Mouse (Mus musculus): ENCODE results near the gene Gm28230. TPM values are rescaled to one million over a fixed set of nuclear protein-coding genes. Genes with fewer than 3 reads are reported as not detected.

The Gm28230 gene
- polyA plus RNA-seq, 1 experiment from 2014 or later: not detected

DNA sequence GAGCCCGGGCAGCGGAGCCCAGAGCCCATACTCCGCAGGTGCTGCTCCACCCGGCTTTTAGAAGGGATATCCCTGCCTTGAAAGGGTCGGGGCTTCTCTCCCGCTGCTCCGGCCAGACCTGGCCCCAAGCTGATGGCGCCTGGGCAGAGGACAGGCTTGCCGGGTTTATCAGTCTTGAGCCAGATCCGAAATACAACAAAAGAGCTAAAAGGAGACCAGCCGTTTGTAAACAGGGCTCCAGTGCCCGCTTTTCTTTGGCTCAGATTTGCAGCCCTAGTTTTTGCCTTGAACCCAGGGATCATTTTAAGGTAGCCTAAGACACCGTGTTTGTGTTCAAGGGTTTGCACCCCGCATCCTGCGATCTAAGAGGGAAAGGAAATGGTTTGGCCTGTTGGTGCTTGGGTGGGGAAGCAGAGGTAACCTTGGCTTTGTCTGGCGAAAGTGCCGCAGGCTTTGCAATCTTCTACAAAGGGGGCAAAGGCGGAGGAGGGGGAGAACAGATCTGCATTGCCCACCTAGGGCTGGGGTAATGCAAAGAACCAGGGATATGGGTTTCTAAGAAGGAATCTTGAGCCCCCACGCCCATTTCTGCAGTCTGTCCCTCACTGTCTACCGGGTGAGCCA is 33.6 kb upstream of the Gm28230 start:
- Histone ChIP-seq H3K27ac (replicated peaks in 1 of 2; ENCODE audit: control insufficient read depth in 1 of 2, insufficient read depth in 1 of 2, low read depth in 2 of 2, low read length in 2 of 2) (no peak overlapping the region), H3K27me3 (ENCODE audit: control insufficient read depth, insufficient read depth, low read length) (peaks cover 99% of the 10 kb centered on the region), H3K36me3 (ENCODE audit: control insufficient read depth, insufficient read depth, low read length) (no peaks in the 10 kb centered on the region), H3K9ac (ENCODE audit: low read length) (no peak overlapping the region), H3K4me1 (ENCODE audit: control insufficient read depth in 2 of 2, insufficient read depth in 2 of 2, low read length in 2 of 2) (peaks cover 0 to 3% of the 10 kb centered on the region in 2 experiments; a peak in 2 of 4 replicates), H3K9me3 (ENCODE audit: control insufficient read depth, low read length) (no peaks in the 10 kb centered on the region), H3K4me2 (ENCODE audit: low read length) (no peak overlapping the region), H3K4me3 (ENCODE audit: control insufficient read depth in 1 of 2, insufficient read depth in 1 of 2, low read depth in 1 of 2, low read length in 2 of 2) (0 out of 4 replicates have a peak overlapping the region, but pooled peaks of 1 of the 2 experiments have one; percentile 9)
- WGBS: 2% methylated on average over 19 of the region's 20 CpGs
- no peak for ATAC-seq (ENCODE audit: insufficient number of reproducible peaks, insufficient read depth, low FRiP score, low read depth)

DNA sequence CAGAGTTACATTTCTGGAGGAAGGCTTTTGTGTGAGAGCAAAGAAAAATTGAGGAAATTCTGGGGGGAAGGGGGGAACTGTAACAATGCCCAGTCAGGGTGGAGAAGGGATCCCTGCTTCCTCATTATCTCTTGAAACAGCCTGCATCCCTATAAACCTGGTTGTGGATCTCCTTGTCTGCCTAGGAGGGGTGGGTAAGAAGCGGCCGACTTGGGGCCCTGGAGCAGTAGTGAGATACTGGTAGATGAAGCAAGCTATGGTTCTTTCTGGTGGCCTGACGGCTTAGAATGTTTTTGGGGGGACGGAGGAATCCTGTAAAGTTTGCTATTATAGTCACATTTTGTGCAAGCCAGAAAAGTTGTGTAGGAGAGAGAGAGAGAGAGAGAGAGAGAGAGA is 33.1 kb upstream of the Gm28230 start:
- peaks cover 0 to 7% of the 10 kb centered on the region in 2 experiments; a peak in 2 of 4 replicates for H3K4me1 ChIP-seq (ENCODE audit: control insufficient read depth in 2 of 2, insufficient read depth in 2 of 2, low read length in 2 of 2)
- no peaks in the 10 kb centered on the region for H3K36me3 ChIP-seq (ENCODE audit: control insufficient read depth, insufficient read depth, low read length)
- no peak overlapping the region for H3K27ac ChIP-seq (replicated peaks in 1 of 2; ENCODE audit: control insufficient read depth in 1 of 2, insufficient read depth in 1 of 2, low read depth in 2 of 2, low read length in 2 of 2)
- no peak overlapping the region for H3K4me3 ChIP-seq (ENCODE audit: control insufficient read depth in 1 of 2, insufficient read depth in 1 of 2, low read depth in 1 of 2, low read length in 2 of 2)
- WGBS: 12% methylated on average over 4 of the region's 4 CpGs
- H3K9me3 ChIP-seq (ENCODE audit: control insufficient read depth, low read length): no peaks in the 10 kb centered on the region
- no peak for ATAC-seq (ENCODE audit: insufficient number of reproducible peaks, insufficient read depth, low FRiP score, low read depth)
- H3K27me3 ChIP-seq (ENCODE audit: control insufficient read depth, insufficient read depth, low read length): peaks cover 99% of the 10 kb centered on the region
- H3K4me2 ChIP-seq (ENCODE audit: low read length): no peak overlapping the region
- H3K9ac ChIP-seq (ENCODE audit: low read length): no peak overlapping the region

DNA sequence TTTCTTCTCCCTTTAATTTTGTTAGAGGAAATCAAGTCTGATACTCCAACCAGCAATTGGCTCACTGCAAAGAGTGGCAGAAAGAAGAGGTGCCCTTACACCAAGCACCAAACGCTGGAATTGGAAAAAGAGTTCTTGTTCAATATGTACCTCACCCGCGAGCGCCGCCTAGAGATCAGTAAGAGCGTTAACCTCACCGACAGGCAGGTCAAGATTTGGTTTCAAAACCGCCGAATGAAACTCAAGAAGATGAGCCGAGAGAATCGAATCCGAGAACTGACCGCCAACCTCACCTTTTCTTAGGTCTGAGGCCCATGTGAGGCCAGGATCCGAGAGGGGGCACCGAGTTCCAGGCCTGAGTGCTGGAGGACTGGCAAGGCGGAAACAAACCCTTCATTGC is 32.5 kb upstream of the Gm28230 start:
- no peak for ATAC-seq (ENCODE audit: insufficient number of reproducible peaks, insufficient read depth, low FRiP score, low read depth)
- Histone ChIP-seq H3K27ac (replicated peaks in 1 of 2; ENCODE audit: control insufficient read depth in 1 of 2, insufficient read depth in 1 of 2, low read depth in 2 of 2, low read length in 2 of 2) (no peak overlapping the region), H3K9ac (ENCODE audit: low read length) (no peak overlapping the region), H3K27me3 (ENCODE audit: control insufficient read depth, insufficient read depth, low read length) (peaks cover 99% of the 10 kb centered on the region), H3K36me3 (ENCODE audit: control insufficient read depth, insufficient read depth, low read length) (no peaks in the 10 kb centered on the region), H3K4me3 (ENCODE audit: control insufficient read depth in 1 of 2, insufficient read depth in 1 of 2, low read depth in 1 of 2, low read length in 2 of 2) (no peak overlapping the region), H3K4me2 (ENCODE audit: low read length) (no peak overlapping the region), H3K4me1 (ENCODE audit: control insufficient read depth in 2 of 2, insufficient read depth in 2 of 2, low read length in 2 of 2) (peaks cover 0 to 7% of the 10 kb centered on the region in 2 experiments; a peak in 2 of 4 replicates), H3K9me3 (ENCODE audit: control insufficient read depth, low read length) (no peaks in the 10 kb centered on the region)
- 3% methylated on average over 16 of the region's 16 CpGs for WGBS

DNA sequence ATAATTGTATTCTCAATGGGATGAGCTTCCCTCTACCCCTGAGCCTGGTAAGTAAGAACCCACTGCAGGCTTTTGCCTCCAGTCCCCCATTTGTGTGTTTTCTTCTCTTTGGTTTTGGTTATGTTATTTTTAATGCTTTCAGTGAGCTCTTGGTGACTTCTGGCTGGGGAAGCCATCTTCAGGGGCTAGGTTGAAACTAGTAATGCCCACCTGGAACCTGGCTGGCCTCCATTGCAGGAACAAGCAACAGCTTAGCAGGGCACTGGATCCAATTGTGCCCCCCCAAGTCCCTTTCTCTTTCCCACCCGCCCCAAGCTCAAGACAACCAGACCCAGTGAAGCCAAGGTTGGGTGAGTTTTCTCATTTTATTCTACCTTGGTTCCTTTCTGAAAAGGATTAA is 31.1 kb upstream of the Gm28230 start:
- peaks cover 0 to 7% of the 10 kb centered on the region in 2 experiments; a peak in 2 of 4 replicates for H3K4me1 ChIP-seq (ENCODE audit: control insufficient read depth in 2 of 2, insufficient read depth in 2 of 2, low read length in 2 of 2)
- H3K9ac ChIP-seq (ENCODE audit: low read length): no peak overlapping the region
- peaks cover 100% of the 10 kb centered on the region for H3K27me3 ChIP-seq (ENCODE audit: control insufficient read depth, insufficient read depth, low read length)
- no peaks in the 10 kb centered on the region for H3K9me3 ChIP-seq (ENCODE audit: control insufficient read depth, low read length)
- no peak for ATAC-seq (ENCODE audit: insufficient number of reproducible peaks, insufficient read depth, low FRiP score, low read depth)
- WGBS: 4% methylated on average over 1 of the region's 1 CpGs
- H3K36me3 ChIP-seq (ENCODE audit: control insufficient read depth, insufficient read depth, low read length): no peaks in the 10 kb centered on the region
- H3K4me2 ChIP-seq (ENCODE audit: low read length): no peak overlapping the region
- no peak overlapping the region for H3K4me3 ChIP-seq (ENCODE audit: control insufficient read depth in 1 of 2, insufficient read depth in 1 of 2, low read depth in 1 of 2, low read length in 2 of 2)
- H3K27ac ChIP-seq (replicated peaks in 1 of 2; ENCODE audit: control insufficient read depth in 1 of 2, insufficient read depth in 1 of 2, low read depth in 2 of 2, low read length in 2 of 2): no peak overlapping the region

DNA sequence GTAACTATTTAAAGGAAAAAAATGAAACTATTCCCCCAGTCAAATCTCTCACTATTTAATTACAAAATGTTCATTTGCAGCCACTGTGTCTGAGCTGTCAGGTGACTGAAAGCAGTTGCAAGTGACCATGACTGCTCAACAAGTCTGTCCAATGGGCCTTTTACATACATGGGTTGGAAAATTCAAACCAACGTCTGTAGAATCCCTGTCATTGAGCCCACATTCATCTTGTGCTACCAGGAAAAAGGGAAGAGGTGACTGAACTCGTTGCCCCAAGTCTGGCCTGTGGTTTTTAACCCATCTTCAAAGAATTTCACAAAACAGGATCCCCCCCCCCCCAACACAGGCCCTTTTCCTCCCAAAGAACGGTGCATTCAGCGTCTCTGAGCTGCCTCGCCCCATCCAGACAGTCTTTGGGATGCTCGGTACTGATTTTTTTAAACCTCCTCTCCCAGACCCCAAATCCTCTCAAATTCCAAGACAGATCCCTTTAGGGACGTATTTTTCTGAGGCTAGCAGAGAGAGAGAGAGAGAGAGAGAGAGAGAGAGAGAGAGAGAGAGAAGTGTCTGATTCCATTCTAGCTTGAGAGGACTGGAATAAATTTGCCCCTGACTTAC is 30.6 kb upstream of the Gm28230 start:
- Histone ChIP-seq H3K36me3 (ENCODE audit: control insufficient read depth, insufficient read depth, low read length) (no peaks in the 10 kb centered on the region), H3K9me3 (ENCODE audit: control insufficient read depth, low read length) (no peaks in the 10 kb centered on the region), H3K27me3 (ENCODE audit: control insufficient read depth, insufficient read depth, low read length) (peaks cover 100% of the 10 kb centered on the region), H3K27ac (replicated peaks in 1 of 2; ENCODE audit: control insufficient read depth in 1 of 2, insufficient read depth in 1 of 2, low read depth in 2 of 2, low read length in 2 of 2) (no peak overlapping the region), H3K9ac (ENCODE audit: low read length) (no peak overlapping the region), H3K4me2 (ENCODE audit: low read length) (no peak overlapping the region), H3K4me1 (ENCODE audit: control insufficient read depth in 2 of 2, insufficient read depth in 2 of 2, low read length in 2 of 2) (peaks cover 0 to 7% of the 10 kb centered on the region in 2 experiments; a peak in 2 of 4 replicates), H3K4me3 (ENCODE audit: control insufficient read depth in 1 of 2, insufficient read depth in 1 of 2, low read depth in 1 of 2, low read length in 2 of 2) (no peak overlapping the region)
- no peak for ATAC-seq (ENCODE audit: insufficient number of reproducible peaks, insufficient read depth, low FRiP score, low read depth)
- 4% methylated on average over 7 of the region's 7 CpGs for WGBS

DNA sequence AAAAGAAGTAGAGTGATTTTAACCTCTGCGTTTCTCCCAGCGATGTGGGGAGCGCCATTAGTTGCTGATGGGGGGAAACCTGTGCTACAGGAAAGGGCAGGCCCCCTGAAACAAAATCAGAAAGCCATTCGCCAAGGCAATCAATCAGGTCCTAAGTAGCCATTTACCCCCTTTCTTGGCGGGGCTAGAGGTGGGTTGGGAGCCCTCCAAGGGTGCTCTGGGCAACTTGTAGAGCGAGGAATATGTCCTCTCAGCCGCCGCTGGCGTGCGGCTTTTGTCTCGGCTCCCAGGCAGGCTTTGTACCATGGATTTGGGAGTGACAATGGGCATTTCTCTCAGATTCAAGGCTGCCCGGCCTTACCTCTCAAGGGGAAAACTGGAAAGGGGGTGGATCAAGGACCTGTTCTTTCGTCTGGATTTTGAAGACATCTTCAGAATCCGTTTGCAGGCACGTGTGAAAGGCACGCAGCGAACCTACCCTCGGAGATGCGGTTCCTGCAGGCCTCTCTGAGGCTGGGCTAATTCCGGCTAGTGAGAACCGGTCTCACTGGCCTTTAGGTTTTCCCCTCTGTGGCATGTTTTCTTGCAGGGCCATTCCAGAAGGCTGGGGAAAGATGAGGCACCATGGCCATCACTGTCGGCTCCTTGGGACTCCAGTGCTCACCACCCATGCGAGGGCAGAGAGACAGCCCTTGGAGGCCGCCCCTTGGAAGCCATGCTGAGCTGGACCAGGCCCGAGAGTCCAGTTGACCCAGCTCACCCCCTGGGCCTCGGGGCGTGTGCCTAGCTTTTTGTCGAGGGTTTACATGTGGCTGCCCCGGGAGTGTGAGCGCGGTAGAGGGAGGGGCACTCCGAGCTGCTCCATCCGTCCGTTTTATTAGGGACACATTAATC is 29.8 kb upstream of the Gm28230 start:
- ATAC-seq (ENCODE audit: insufficient number of reproducible peaks, insufficient read depth, low FRiP score, low read depth): no peak
- no peaks in the 10 kb centered on the region for H3K36me3 ChIP-seq (ENCODE audit: control insufficient read depth, insufficient read depth, low read length)
- no peak overlapping the region for H3K4me2 ChIP-seq (ENCODE audit: low read length)
- no peak overlapping the region for H3K9ac ChIP-seq (ENCODE audit: low read length)
- H3K27me3 ChIP-seq (ENCODE audit: control insufficient read depth, insufficient read depth, low read length): peaks cover 100% of the 10 kb centered on the region
- peaks cover 0 to 7% of the 10 kb centered on the region in 2 experiments; a peak in 2 of 4 replicates for H3K4me1 ChIP-seq (ENCODE audit: control insufficient read depth in 2 of 2, insufficient read depth in 2 of 2, low read length in 2 of 2)
- no peaks in the 10 kb centered on the region for H3K9me3 ChIP-seq (ENCODE audit: control insufficient read depth, low read length)
- WGBS: 3% methylated on average over 34 of the region's 34 CpGs
- H3K27ac ChIP-seq (replicated peaks in 1 of 2; ENCODE audit: control insufficient read depth in 1 of 2, insufficient read depth in 1 of 2, low read depth in 2 of 2, low read length in 2 of 2): no peak overlapping the region
- H3K4me3 ChIP-seq (ENCODE audit: control insufficient read depth in 1 of 2, insufficient read depth in 1 of 2, low read depth in 1 of 2, low read length in 2 of 2): no peak overlapping the region

DNA sequence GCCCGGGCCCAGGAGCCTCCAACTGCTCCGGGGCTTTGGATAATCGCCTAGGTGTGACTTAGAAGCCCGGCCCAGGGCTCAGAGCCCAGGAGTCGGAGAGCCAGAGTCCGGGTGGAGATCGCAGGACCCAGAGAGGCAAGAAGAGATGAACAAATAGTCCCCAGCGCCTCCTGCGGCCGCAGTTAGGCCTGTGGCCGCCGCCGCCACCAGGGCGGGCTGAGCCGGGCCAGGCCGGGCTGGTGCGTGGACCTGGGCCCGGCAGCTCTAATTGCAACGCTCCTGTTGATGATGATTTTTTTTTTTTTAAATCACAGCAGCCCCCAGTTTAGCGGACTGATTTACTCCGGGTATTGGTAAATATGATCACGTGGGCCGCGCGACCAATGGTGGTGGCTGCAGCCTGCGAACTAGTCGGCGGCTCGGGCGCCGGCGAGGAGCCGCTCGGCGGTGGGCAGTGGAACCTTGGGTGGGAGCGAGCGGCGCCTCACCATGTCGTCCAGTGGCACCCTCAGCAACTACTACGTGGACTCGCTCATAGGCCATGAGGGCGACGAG is 28.9 kb upstream of the Gm28230 start, which contains the start of gene Hoxd9:
Gene Hoxd9 (plus strand): TSS at position 161 of the 555 bp plus-strand sequence.
- WGBS: under 1% methylated on average over 43 of the region's 43 CpGs
- peaks cover 0 to 7% of the 10 kb centered on the region in 2 experiments; a peak in 2 of 4 replicates for H3K4me1 ChIP-seq (ENCODE audit: control insufficient read depth in 2 of 2, insufficient read depth in 2 of 2, low read length in 2 of 2)
- no peaks in the 10 kb centered on the region for H3K36me3 ChIP-seq (ENCODE audit: control insufficient read depth, insufficient read depth, low read length)
- no peak within 1 kb of the TSS for H3K9ac ChIP-seq (ENCODE audit: low read length)
- peaks cover 99% of the 10 kb centered on the region for H3K27me3 ChIP-seq (ENCODE audit: control insufficient read depth, insufficient read depth, low read length)
- H3K4me2 ChIP-seq (ENCODE audit: low read length): peak within 1 kb of the TSS; percentile 69
- no peak; the same call in 1 of the 2 replicates for ATAC-seq (ENCODE audit: insufficient number of reproducible peaks, insufficient read depth, low FRiP score, low read depth)
- H3K9me3 ChIP-seq (ENCODE audit: control insufficient read depth, low read length): no peaks in the 10 kb centered on the region
- peak within 1 kb of the TSS; percentile 31 to 42 for H3K4me3 ChIP-seq (ENCODE audit: control insufficient read depth in 1 of 2, insufficient read depth in 1 of 2, low read depth in 1 of 2, low read length in 2 of 2)
- no peak within 1 kb of the TSS for H3K27ac ChIP-seq (replicated peaks in 1 of 2; ENCODE audit: control insufficient read depth in 1 of 2, insufficient read depth in 1 of 2, low read depth in 2 of 2, low read length in 2 of 2)
